Mouse (Mus musculus): ENCODE results near the gene Eif3i. TPM values are rescaled to one million over a fixed set of nuclear protein-coding genes. Genes with fewer than 3 reads are reported as not detected.

Eif3i gene
- polyA plus RNA-seq, 1 experiment from 2014 or later: 315 TPM

DNA sequence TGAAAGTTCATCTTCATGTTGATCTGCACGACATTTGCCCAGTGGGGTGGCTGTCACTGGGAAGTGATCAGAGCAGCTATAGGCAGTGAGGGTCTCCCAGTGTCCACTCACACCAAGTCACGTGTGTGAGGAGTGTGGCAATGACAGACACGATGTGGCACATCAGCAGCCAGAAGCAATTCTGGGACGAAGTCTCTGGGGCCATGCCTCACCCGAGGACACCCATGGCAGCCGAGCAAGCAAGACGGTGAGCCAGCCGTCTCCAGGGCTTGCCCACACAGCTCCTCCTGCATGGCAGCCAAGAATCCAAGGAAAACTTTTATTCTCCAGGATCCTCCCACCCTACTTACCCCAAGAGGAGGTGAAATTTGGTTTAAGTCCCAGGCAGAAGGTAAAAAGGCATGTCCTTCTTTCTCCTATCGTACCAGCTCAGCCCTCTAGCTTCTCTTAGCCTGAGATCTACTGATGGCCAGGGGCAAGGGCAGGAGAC, 15.4 kb upstream of the Eif3i start:
- no peaks in the 10 kb centered on the region for H3K9me3 ChIP-seq
- no peak overlapping the region for H3K27ac ChIP-seq
- H3K27me3 ChIP-seq (ENCODE audit: poor library complexity, severe bottlenecking): no peaks in the 10 kb centered on the region
- DNase-seq (ENCODE audit: extremely low spot score, low spot score): no peak
- 94% methylated on average over 9 of the region's 9 CpGs for WGBS
- peaks cover 26% of the 10 kb centered on the region for H3K36me3 ChIP-seq (replicated peaks)
- H3K4me1 ChIP-seq: peaks cover 18% of the 10 kb centered on the region
- H3K4me3 ChIP-seq: no peak overlapping the region

DNA sequence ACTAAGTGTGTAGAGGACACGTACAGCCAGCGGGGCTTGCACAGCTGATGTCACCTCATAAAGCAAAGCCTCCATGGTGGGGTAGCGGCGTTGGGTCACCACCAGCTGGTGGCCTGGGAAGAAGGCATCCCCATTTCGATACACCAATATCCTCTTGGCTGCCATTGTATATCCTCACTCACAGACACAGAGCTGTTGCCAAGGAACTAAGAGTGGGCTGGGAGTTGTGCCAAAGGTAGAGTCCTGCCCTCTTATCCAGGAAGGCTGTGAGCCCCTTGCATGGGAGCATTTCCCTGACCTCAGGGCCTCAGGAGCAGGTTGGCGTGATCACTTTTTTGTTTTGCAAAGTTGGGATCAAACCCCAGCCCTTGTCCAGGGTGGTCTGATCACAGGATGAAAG, 13.6 kb upstream of the Eif3i start, which contains the start of gene Dcdc2b:
Dcdc2b (minus strand) TSS at position 165 of the 400 bp plus-strand sequence.
- DNase-seq (ENCODE audit: extremely low spot score, low spot score): no peak
- no peaks in the 10 kb centered on the region for H3K9me3 ChIP-seq
- peaks cover 14% of the 10 kb centered on the region for H3K4me1 ChIP-seq
- no peak within 1 kb of the TSS for H3K4me3 ChIP-seq
- H3K27ac ChIP-seq: no peak within 1 kb of the TSS
- 88% methylated on average over 6 of the region's 6 CpGs for WGBS
- H3K36me3 ChIP-seq (replicated peaks): peaks cover 43% of the 10 kb centered on the region
- H3K27me3 ChIP-seq (ENCODE audit: poor library complexity, severe bottlenecking): no peaks in the 10 kb centered on the region

DNA sequence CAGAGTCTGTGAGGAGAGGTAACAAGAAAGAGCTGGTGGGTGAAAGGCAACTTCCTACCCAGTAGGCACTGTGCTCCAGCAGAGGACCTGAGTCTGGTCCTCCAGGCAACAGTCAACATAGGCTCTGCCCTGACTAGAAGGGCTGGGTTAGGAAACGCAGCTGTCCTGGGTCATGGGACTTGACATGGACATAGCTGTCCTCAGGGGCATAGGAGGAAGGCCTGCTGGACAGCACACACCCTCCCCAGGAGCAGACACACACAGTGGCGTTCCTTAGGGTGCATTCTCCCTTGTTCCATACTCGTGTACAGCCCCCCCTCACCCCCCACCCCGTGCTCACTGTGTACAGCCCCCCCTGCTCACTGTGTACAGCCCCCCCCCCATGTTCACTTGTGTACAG, 10.0 kb upstream of the Eif3i start:
- no peak overlapping the region for H3K27ac ChIP-seq
- no peak for DNase-seq (ENCODE audit: extremely low spot score, low spot score)
- 75% methylated on average over 4 of the region's 4 CpGs for WGBS
- no peaks in the 10 kb centered on the region for H3K27me3 ChIP-seq (ENCODE audit: poor library complexity, severe bottlenecking)
- peaks cover 4% of the 10 kb centered on the region; the same call in 1 of the 2 replicates for H3K4me1 ChIP-seq
- H3K9me3 ChIP-seq: no peaks in the 10 kb centered on the region
- peaks cover 54% of the 10 kb centered on the region for H3K36me3 ChIP-seq (replicated peaks)
- H3K4me3 ChIP-seq: no peak overlapping the region

DNA sequence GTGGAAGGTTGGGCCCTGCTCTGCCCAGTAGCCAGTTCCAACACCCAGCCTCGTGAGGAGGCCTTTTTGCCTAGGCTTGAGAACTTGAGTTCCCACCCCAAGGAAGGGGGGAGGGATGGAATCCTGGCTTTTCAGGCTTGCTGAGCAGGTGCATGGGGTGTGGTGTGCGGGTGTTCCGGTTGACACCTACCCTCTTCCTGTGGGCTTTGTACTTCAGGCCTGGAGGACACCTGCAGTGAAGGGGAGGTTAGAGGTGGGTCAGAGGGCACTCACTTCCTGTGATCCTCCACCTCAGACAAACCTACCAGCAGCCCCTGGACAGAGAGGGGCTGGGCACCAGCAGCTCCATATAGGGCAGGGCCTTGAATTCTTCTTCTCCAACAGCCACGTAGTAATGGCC, 9.6 kb upstream of the Eif3i start:
- Histone ChIP-seq H3K9me3 (no peaks in the 10 kb centered on the region), H3K4me3 (no peak overlapping the region), H3K4me1 (peaks cover 4% of the 10 kb centered on the region; the same call in 1 of the 2 replicates), H3K27ac (no peak overlapping the region), H3K36me3 (replicated peaks) (peaks cover 58% of the 10 kb centered on the region), H3K27me3 (ENCODE audit: poor library complexity, severe bottlenecking) (no peaks in the 10 kb centered on the region)
- 78% methylated on average over 4 of the region's 4 CpGs for WGBS
- no peak for DNase-seq (ENCODE audit: extremely low spot score, low spot score)

DNA sequence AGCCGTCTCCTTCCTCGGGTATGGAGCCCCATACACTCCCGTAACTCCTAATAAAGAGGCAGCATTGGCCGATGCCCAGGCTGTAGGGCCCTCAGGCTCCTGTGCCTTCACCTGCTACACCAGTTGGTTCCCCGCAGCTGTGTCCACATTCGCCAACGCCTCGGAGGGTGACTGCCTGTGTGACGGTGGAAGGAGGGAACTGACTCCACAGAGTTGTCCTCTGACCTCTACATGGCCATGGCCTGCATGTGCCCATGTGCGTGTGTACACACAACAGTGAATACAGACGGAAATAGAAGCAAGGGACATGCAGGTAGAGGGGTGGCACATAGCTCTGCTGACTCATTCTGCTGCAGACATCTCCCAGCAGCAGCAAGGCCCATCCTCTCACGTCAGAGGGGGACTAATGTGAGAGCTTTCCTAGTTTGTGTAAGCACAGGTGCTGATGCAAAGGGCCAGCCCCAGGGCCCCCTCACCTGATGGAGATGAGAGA, 8.7 kb upstream of the Eif3i start:
- no peak overlapping the region for H3K27ac ChIP-seq
- no peak for DNase-seq (ENCODE audit: extremely low spot score, low spot score)
- H3K36me3 ChIP-seq (replicated peaks): peaks cover 66% of the 10 kb centered on the region
- no peaks in the 10 kb centered on the region for H3K27me3 ChIP-seq (ENCODE audit: poor library complexity, severe bottlenecking)
- no peaks in the 10 kb centered on the region for H3K9me3 ChIP-seq
- H3K4me3 ChIP-seq: no peak overlapping the region
- H3K4me1 ChIP-seq: peaks cover 4% of the 10 kb centered on the region; the same call in 1 of the 2 replicates
- 87% methylated on average over 12 of the region's 12 CpGs for WGBS

DNA sequence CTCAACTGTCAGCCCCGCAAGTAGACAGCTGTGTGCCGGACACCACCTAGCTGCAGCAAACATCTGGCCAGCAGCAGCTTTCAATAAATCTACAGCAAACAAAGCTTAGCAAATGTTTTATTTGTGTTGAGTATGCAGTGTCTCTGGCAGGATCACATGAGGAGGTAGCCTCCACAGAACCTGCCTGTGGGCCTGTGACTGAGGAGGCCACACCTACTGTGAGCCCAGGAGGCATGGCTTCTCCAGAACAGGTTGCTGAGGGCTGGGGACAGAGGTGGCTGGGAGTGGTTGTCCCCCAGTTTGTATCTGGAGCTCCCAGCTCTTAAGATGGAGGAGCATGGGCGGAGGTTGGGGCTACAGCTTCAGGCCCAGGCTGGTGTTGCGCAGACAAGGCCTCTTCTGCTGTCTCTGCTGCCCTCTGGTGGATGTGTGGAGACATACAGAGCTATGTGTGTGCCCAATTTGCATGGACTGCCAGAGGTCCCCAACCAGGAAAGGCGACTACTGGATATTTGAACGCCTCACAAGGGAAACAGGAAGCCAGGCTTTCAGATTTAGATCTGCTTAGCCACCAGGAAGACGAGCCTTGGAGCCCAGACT, 8.1 kb upstream of the Eif3i start:
- H3K4me3 ChIP-seq: no peak overlapping the region
- WGBS: 41% methylated on average over 7 of the region's 7 CpGs
- peaks cover 69% of the 10 kb centered on the region for H3K36me3 ChIP-seq (replicated peaks)
- 0 out of 2 replicates have a peak overlapping the region, but pooled peaks have one; percentile 51 for H3K27ac ChIP-seq
- peaks cover 4% of the 10 kb centered on the region; the same call in 1 of the 2 replicates for H3K4me1 ChIP-seq
- peak; percentile 85 for DNase-seq (ENCODE audit: extremely low spot score, low spot score)
- no peaks in the 10 kb centered on the region for H3K27me3 ChIP-seq (ENCODE audit: poor library complexity, severe bottlenecking)
- H3K9me3 ChIP-seq: no peaks in the 10 kb centered on the region

DNA sequence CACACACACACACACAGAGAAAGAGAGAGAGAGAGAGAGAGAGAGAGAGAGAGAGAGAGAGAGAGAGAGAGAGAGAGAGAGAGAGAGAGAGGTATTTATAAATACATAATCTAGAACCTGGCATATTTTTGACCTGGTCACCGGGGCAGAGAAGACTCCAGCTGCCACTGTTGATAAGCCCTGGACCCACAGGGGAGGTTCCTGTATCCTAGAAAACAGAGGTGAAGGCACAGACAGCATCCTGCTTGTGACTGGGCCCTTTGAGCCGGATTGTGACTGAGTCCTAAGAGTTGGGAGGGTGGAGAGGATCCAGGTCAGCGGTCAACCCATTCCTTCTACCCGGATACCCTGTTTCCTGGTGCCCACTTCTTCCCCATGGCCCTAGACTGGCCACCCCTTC, 11.6 kb downstream of the Eif3i start:
- no peak for DNase-seq (ENCODE audit: extremely low spot score, low spot score)
- WGBS: 82% methylated on average over 4 of the region's 4 CpGs
- no peaks in the 10 kb centered on the region for H3K27me3 ChIP-seq (ENCODE audit: poor library complexity, severe bottlenecking)
- no peak overlapping the region for H3K27ac ChIP-seq
- no peak overlapping the region for H3K4me3 ChIP-seq
- H3K9me3 ChIP-seq: no peaks in the 10 kb centered on the region
- peaks cover 41% of the 10 kb centered on the region for H3K36me3 ChIP-seq (replicated peaks)
- peaks cover 20% of the 10 kb centered on the region for H3K4me1 ChIP-seq

DNA sequence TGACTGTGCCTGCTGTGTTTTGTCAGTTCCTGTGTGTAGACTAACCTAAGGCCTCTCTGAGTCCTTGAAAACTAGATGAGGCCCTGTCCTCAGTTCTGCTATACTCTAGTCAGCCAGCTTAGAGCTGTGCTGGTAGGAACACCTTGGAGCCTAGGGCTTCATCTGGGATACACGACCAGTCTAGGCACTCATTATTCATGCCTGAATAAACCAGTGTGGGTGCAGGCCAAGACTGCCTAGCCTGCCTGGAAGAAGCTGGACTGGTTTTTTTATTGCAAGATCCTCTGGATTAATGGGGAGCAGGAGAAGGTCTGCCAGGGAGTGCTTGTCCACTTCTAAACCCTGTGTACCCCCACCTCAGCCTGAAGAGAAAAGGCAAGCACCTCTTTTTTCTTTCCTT, 13.5 kb downstream of the Eif3i start:
- Histone ChIP-seq H3K4me1 (peaks cover 20% of the 10 kb centered on the region), H3K4me3 (no peak overlapping the region), H3K27ac (no peak overlapping the region), H3K27me3 (ENCODE audit: poor library complexity, severe bottlenecking) (no peaks in the 10 kb centered on the region), H3K36me3 (replicated peaks) (peaks cover 22% of the 10 kb centered on the region), H3K9me3 (no peaks in the 10 kb centered on the region)
- DNase-seq (ENCODE audit: extremely low spot score, low spot score): no peak
- WGBS: 46% methylated on average over 1 of the region's 1 CpGs

DNA sequence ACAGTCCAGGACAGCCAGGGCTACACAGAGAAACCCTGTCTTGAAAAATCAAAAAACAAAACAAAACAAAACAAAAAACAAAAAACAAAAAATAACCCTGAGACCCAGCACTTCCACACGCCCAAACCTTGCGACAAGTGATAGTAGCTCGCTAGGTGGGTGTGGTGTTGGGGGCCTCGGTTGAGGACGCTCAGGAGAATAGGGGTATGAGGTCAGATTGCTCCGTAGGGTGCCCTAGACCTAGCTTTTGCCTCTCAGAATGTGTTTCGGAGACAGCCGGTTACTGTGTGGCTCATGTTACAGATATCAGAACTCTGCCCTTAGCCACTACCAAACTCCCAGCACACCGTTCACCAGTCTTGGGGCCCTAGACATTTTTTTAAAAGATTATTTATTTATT, 14.7 kb downstream of the Eif3i start:
- WGBS: 81% methylated on average over 9 of the region's 9 CpGs
- no peak for DNase-seq (ENCODE audit: extremely low spot score, low spot score)
- no peaks in the 10 kb centered on the region for H3K9me3 ChIP-seq
- H3K27me3 ChIP-seq (ENCODE audit: poor library complexity, severe bottlenecking): no peaks in the 10 kb centered on the region
- peak overlapping the region; percentile 78 for H3K27ac ChIP-seq
- H3K4me3 ChIP-seq: peak overlapping the region; percentile 57
- peaks cover 10% of the 10 kb centered on the region for H3K36me3 ChIP-seq (replicated peaks)
- peaks cover 20% of the 10 kb centered on the region for H3K4me1 ChIP-seq

DNA sequence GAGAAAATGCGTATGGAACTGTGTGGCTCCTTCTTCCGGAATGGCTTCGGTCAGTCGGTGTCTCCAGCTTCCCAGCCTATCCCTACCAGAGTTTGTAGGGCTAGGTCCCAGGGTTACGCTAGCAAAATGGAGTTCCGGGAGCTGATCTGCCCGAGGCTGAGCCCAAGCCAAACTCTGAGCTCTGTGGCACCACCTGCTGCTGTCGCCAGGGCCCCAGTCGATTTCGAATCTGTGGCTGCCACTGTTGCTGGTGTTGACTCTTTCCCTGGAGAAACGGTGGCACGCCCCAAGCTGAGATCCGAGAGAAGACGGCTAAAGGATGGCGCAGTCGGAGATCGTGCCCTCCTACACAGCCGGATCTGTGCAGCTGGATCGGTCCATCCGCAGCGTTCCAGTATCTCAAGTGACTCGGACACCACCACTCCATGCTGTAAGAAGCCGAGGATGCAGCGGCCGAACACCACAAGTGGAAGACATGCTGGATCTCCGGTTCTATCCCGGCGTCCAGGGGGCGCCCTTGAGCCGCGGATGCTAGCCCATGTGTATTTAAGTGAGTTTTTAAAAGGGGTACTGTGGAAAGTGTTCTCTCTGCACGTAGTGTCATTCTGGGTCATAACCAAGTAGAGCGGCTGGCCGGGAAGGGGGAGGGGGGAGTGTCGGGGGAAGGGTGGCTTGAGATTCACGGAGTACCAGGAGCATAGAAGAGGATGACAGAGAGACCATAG, 15.4 kb downstream of the Eif3i start:
- Histone ChIP-seq H3K36me3 (replicated peaks) (peaks cover 3% of the 10 kb centered on the region), H3K4me3 (peak overlapping the region; percentile 57), H3K27me3 (ENCODE audit: poor library complexity, severe bottlenecking) (no peaks in the 10 kb centered on the region), H3K9me3 (no peaks in the 10 kb centered on the region), H3K27ac (peak overlapping the region; percentile 78), H3K4me1 (peaks cover 20% of the 10 kb centered on the region)
- WGBS: 3% methylated on average over 36 of the region's 36 CpGs
- DNase-seq (ENCODE audit: extremely low spot score, low spot score): peak; percentile 83

DNA sequence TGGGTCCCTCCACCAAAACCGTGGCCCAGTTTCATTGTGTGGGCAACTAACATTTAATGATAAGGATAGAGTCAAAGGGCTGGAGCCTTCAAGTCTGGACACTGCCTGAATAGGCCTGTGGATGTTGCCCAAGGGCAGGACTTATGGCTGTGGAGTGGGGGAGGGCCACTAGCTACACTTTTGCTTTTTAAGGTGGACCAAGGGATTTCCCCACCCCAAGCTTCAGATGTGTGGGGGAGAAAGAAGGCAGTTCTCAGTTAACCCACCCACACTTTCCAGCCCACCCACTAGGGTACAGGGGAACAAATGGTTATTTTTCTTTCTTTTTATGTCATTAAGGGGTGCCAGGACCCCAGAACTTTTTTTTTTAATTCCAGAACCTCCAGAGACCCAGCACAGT, 16.1 kb downstream of the Eif3i start:
- DNase-seq (ENCODE audit: extremely low spot score, low spot score): no peak

DNA sequence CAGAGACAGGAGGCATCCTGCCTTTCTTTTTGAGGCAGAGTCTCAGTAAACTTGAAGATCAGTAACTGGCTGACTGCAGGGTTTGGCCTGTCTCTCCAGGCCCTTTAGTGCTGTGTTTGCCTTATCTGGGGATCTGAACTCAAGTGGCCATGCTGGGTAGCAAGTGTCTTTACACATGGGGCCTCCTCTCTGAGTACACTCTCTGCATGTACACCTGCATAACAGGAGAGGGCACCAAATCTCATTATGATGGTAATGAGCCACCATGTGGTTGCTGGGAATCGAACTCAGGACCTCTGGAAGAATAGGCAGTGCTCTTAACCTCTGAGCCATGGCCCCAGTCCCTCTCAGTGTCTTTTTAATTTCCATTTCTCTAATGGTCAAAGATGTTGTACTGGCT, 18.2 kb downstream of the Eif3i start:
- Histone ChIP-seq H3K27ac (no peak overlapping the region), H3K4me1 (peaks cover 21% of the 10 kb centered on the region), H3K36me3 (replicated peaks) (no peaks in the 10 kb centered on the region), H3K4me3 (no peak overlapping the region), H3K27me3 (ENCODE audit: poor library complexity, severe bottlenecking) (peaks cover 5% of the 10 kb centered on the region; the same call in 1 of the 2 replicates), H3K9me3 (no peaks in the 10 kb centered on the region)
- no peak for DNase-seq (ENCODE audit: extremely low spot score, low spot score)
- 94% methylated on average over 1 of the region's 1 CpGs for WGBS

More for the DNA sequence above, 16.1 kb downstream of the Eif3i start:
- Histone ChIP-seq H3K4me1 (peaks cover 20% of the 10 kb centered on the region), H3K27ac (peak overlapping the region; percentile 78), H3K9me3 (no peaks in the 10 kb centered on the region), H3K36me3 (replicated peaks) (no peaks in the 10 kb centered on the region), H3K4me3 (peak overlapping the region; percentile 57), H3K27me3 (ENCODE audit: poor library complexity, severe bottlenecking) (no peaks in the 10 kb centered on the region)
- WGBS: 77% methylated on average over 1 of the region's 1 CpGs

DNA sequence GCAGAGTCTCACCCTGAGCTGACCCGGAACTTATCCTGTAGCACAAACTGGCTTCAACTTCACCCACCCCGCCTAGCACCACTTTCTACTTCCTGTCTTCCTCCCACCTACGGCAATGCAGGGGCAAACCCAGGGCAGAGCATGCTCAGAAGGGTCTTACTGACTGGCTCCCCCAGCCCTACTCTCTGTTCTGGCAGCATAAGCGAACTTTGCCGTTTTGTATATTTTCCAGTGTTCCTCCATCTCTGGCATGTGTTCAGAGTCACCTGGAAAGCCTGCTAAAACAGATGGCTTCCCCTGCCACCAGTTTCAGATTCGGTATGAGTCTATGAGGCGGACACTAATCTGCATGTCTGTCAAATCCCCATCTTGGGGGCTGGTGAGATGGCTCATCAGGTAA, 20.1 kb downstream of the Eif3i start:
- H3K27me3 ChIP-seq (ENCODE audit: poor library complexity, severe bottlenecking): peaks cover 5% of the 10 kb centered on the region; the same call in 1 of the 2 replicates
- H3K27ac ChIP-seq: no peak overlapping the region
- H3K36me3 ChIP-seq (replicated peaks): no peaks in the 10 kb centered on the region
- H3K4me1 ChIP-seq: peaks cover 21% of the 10 kb centered on the region
- 76% methylated on average over 7 of the region's 7 CpGs for WGBS
- no peak overlapping the region for H3K4me3 ChIP-seq
- no peaks in the 10 kb centered on the region for H3K9me3 ChIP-seq
- no peak for DNase-seq (ENCODE audit: extremely low spot score, low spot score)
